Mouse (Mus musculus) olfactory bulb, adult 2 months (tissue): ENCODE data around the gene Cir1.

Experiments used
- CTCF ChIP-seq: fragments of 200-500 bp; IDR thresholded peaks from 2 replicates; pipeline ENCODE4 v1.5.1; 2012; ENCODE audit warnings: low read depth, mild to moderate bottlenecking, low read length, moderate library complexity; ENCODE audit not compliant: insufficient read depth
- POLR2A ChIP-seq: fragments of 200-500 bp; IDR thresholded peaks from 2 replicates; pipeline ENCODE4 v1.6.1; 2012; ENCODE audit warnings: mild to moderate bottlenecking, low read depth, low read length, moderate library complexity; ENCODE audit not compliant: insufficient read depth

DNA sequence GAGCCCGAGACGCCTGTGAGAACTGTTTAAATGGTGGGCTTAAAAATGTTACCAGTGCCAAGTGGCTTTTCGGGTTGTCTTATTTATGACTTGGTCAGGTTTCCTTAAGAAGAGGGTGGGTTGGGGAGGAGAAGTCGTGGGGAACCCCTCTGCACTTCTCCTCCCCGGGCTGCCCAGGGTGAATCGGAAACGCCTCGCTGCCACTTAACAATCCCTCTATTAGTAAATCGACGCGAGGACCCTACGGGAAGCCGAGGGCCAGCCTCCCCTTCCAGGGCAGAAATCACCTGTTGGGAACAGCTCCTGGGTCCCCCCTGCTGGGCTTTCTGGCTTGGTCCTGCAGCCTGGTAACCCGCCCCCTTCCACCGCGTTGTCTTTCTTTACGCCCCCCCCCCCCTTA, 42.8 kb downstream of the Cir1 start:
- TF ChIP-seq CTCF, result no peak
- TF ChIP-seq POLR2A, result no peak
